Mouse (Mus musculus): Measurements from ENCODE around the gene Lbhd1. TPM values are rescaled to one million over a fixed set of nuclear protein-coding genes. Genes with fewer than 3 reads are reported as not detected.

Lbhd1 gene
- polyA plus RNA-seq, 1 experiment, result 4.3 TPM

Other genes starting within 250 kb of the Lbhd1 start
- not detected in 2 replicates for gene Chrm1, start 219.9 kb upstream of the Lbhd1 start, polyA plus RNA-seq (2012; rRNA removed)
- gene Slc3a2, start 160.4 kb upstream of the Lbhd1 start, polyA plus RNA-seq (2012; rRNA removed), result 81.8 and 84.2 TPM in 2 replicates
- 32.2 and 39.3 TPM in 2 replicates for gene Wdr74, start 147.9 kb upstream of the Lbhd1 start, polyA plus RNA-seq (2012; rRNA removed)
- 0.75 and 1.0 TPM in 2 replicates for gene 1700092M07Rik, start 143.0 kb upstream of the Lbhd1 start, polyA plus RNA-seq (2012; rRNA removed)
- 31.7 and 36.3 TPM in 2 replicates for gene Stx5a, start 142.3 kb upstream of the Lbhd1 start, polyA plus RNA-seq (2012; rRNA removed)
- 85.1 and 95.1 TPM in 2 replicates for gene Nxf1, start 126.7 kb upstream of the Lbhd1 start, polyA plus RNA-seq (2012; rRNA removed)
- gene Tmem223, start 112.7 kb upstream of the Lbhd1 start, polyA plus RNA-seq (2012; rRNA removed), result 33.9 and 43.4 TPM in 2 replicates
- 51.7 and 63.6 TPM in 2 replicates for gene Tmem179b, start 109.3 kb upstream of the Lbhd1 start, polyA plus RNA-seq (2012; rRNA removed)
- gene Taf6l, start 97.3 kb upstream of the Lbhd1 start, polyA plus RNA-seq (2012; rRNA removed), result 7.1 and 8.8 TPM in 2 replicates
- 57.0 and 60.6 TPM in 2 replicates for gene Polr2g, start 85.2 kb upstream of the Lbhd1 start, polyA plus RNA-seq (2012; rRNA removed)
- 0.74 and 1.0 TPM in 2 replicates for gene Zbtb3, start 81.2 kb upstream of the Lbhd1 start, polyA plus RNA-seq (2012; rRNA removed)
- 16.9 and 19.7 TPM in 2 replicates for gene Ttc9c, start 64.4 kb upstream of the Lbhd1 start, polyA plus RNA-seq (2012; rRNA removed)
- 42.8 and 44.0 TPM in 2 replicates for gene Hnrnpul2, start 63.7 kb upstream of the Lbhd1 start, polyA plus RNA-seq (2012; rRNA removed)
- gene AC129217.1, start 54.0 kb upstream of the Lbhd1 start, polyA plus RNA-seq (2012; rRNA removed), result 1.3 and 1.5 TPM in 2 replicates
- 15.4 and 21.0 TPM in 2 replicates for gene Bscl2, start 46.3 kb upstream of the Lbhd1 start, polyA plus RNA-seq (2012; rRNA removed)
- gene Gng3, start 44.5 kb upstream of the Lbhd1 start, polyA plus RNA-seq (2012; rRNA removed), result 0.01 and 0.05 TPM in 2 replicates
- 0.12 TPM in 2 replicates for gene Lrrn4cl, start 33.0 kb upstream of the Lbhd1 start, polyA plus RNA-seq (2012; rRNA removed)
- gene Ubxn1, start 12.2 kb upstream of the Lbhd1 start, polyA plus RNA-seq (2012; rRNA removed), result 66.5 and 70.7 TPM in 2 replicates
- 24.0 and 25.5 TPM in 2 replicates for gene Uqcc3, start 2.8 kb upstream of the Lbhd1 start, polyA plus RNA-seq (2012; rRNA removed)
- not detected in 2 replicates for gene Gm49403, start 198 bp downstream of the Lbhd1 start, polyA plus RNA-seq (2012; rRNA removed)
- 56.4 and 61.7 TPM in 2 replicates for gene 1810009A15Rik, start 5.1 kb downstream of the Lbhd1 start, polyA plus RNA-seq (2012; rRNA removed)
- 0.08 TPM in 1 of 2 replicates, not detected in the other for gene Gm49416, start 5.2 kb downstream of the Lbhd1 start, polyA plus RNA-seq (2012; rRNA removed)
- gene Ints5, start 9.3 kb downstream of the Lbhd1 start, polyA plus RNA-seq (2012; rRNA removed), result 10.3 and 12.8 TPM in 2 replicates
- gene Ganab, start 14.3 kb downstream of the Lbhd1 start, polyA plus RNA-seq (2012; rRNA removed), result 44.2 and 53.9 TPM in 2 replicates
- 22.5 and 27.4 TPM in 2 replicates for gene B3gat3, start 36.6 kb downstream of the Lbhd1 start, polyA plus RNA-seq (2012; rRNA removed)
- gene Rom1, start 45.6 kb downstream of the Lbhd1 start, polyA plus RNA-seq (2012; rRNA removed), result 1.9 and 2.8 TPM in 2 replicates
- 9.7 and 11.0 TPM in 2 replicates for gene Eml3, start 45.8 kb downstream of the Lbhd1 start, polyA plus RNA-seq (2012; rRNA removed)
- 20.0 and 28.3 TPM in 2 replicates for gene Mta2, start 58.1 kb downstream of the Lbhd1 start, polyA plus RNA-seq (2012; rRNA removed)
- gene Tut1, start 70.1 kb downstream of the Lbhd1 start, polyA plus RNA-seq (2012; rRNA removed), result 9.8 and 10.6 TPM in 2 replicates
- 194 and 208 TPM in 2 replicates for gene Eef1g, start 83.3 kb downstream of the Lbhd1 start, polyA plus RNA-seq (2012; rRNA removed)
- 0.90 and 1.2 TPM in 2 replicates for gene Ahnak, start 105.6 kb downstream of the Lbhd1 start, polyA plus RNA-seq (2012; rRNA removed)
- gene Scgb1a1, start 204.2 kb downstream of the Lbhd1 start, polyA plus RNA-seq (2012; rRNA removed), result not detected in 2 replicates

Measured in liver, embryonic 14 days (tissue).